Mouse (Mus musculus) G1E (cell line): ENCODE measurements at regions not wholly inside any gene's neighbourhood (a gene's known extent, or its start where the extent isn't known, plus 50 kb on each side); places are given as distances from the start of the nearest gene placed in this dataset.

Source experiments
- CTCF ChIP-seq: IDR thresholded peaks from 2 replicates; pipeline ENCODE4 v1.5.1; 2012; ENCODE audit warnings: low read depth, low read length, inconsistent platforms, mixed read lengths
- TAL1 ChIP-seq: conservative IDR thresholded peaks from 2 replicates; pipeline ENCODE4 v1.6.1; 2012; ENCODE audit warnings: low read depth, low read length, inconsistent platforms, mixed read lengths

DNA sequence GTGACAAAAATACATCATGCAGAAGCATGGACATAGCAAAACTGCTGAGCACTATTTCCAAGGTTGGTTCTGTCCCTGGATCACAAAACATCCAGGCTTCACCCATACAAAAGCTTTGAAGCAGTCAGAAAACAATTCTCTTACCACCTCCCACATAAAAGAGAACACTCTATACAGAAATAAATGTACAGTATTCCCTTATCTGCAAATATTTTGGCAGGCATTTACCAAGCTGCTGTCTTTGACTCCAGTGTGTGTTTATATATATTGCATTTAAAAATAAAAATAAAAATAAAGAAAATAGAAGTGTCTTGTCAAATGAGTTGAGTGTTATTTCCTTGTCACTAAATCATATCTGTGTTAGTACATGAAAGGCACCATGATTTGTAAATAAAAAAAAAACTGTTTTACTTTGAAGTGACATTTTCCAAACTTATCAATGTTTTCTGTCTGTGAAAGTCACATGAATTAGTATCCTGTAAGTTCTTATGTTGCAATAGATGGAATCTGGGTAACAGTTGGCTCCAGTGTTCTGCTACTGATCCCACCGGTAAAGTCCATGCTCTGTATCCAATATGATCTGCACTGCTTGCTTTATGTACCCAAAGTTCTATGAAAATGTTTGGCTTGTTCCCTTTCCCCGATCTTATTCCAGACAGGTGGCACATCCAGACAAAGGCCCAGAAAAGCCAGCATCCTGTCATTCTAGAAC, 59.9 kb upstream of the Cd93 start:
- no peak for TF ChIP-seq CTCF
- no peak for TF ChIP-seq TAL1
